Mouse (Mus musculus) heart, embryonic 16.5 days (tissue): ENCODE measurements around the gene Rbbp8nl. TPM values are rescaled to one million over a fixed set of nuclear protein-coding genes. Genes with fewer than 3 reads are reported as not detected.

Experiments
- ATAC-seq: fragments of 200-750 bp; cut with Nextera tagmentation; replicated peaks from 2 replicates; pipeline ENCODE4 v1.8.0; 2017; ENCODE audit warnings: moderate number of reproducible peaks; ENCODE audit not compliant: insufficient read depth, low FRiP score; ENCODE audit errors: extremely low read depth
- H3K27ac ChIP-seq: fragments of 300-500 bp; sonication (generic); 2 replicates; pipeline ENCODE4 v1.5.1; 2014; ENCODE audit warnings: mild to moderate bottlenecking, low read length, control low read depth, moderate library complexity
- H3K27me3 ChIP-seq: fragments of 300-500 bp; sonication (generic); 2 replicates; pipeline ENCODE4 v1.6.1; 2014; ENCODE audit warnings: low read length, mixed read lengths; ENCODE audit not compliant: control insufficient read depth, insufficient read depth
- H3K36me3 ChIP-seq: fragments of 300-500 bp; sonication (generic); 2 replicates; pipeline ENCODE4 v1.6.1; 2014; ENCODE audit not compliant: control insufficient read depth, insufficient read depth
- H3K4me1 ChIP-seq: fragments of 300-500 bp; sonication (generic); 2 replicates; pipeline ENCODE4 v1.6.1; 2014; ENCODE audit warnings: low read length, mixed read lengths; ENCODE audit not compliant: control insufficient read depth, insufficient read depth
- H3K4me2 ChIP-seq: fragments of 300-500 bp; sonication (generic); 2 replicates; pipeline ENCODE4 v1.6.1; 2014; ENCODE audit warnings: low read depth, mild to moderate bottlenecking, control low read depth, low read length
- H3K4me3 ChIP-seq: fragments of 300-500 bp; sonication (generic); 2 replicates; pipeline ENCODE4 v1.5.1; 2014; ENCODE audit warnings: mild to moderate bottlenecking, control low read depth, low read length
- H3K9ac ChIP-seq: fragments of 300-500 bp; sonication (generic); 2 replicates; pipeline ENCODE4 v1.6.1; 2014; ENCODE audit warnings: low read length, control low read depth
- H3K9me3 ChIP-seq: fragments of 300-500 bp; sonication (generic); replicated peaks from 2 replicates; pipeline ENCODE4 v1.6.1; 2016; ENCODE audit warnings: low read length; ENCODE audit not compliant: control insufficient read depth
- WGBS: fragments of 180-500 bp; shearing (Covaris S2); extraction: QIAGEN DNeasy Blood & Tissue Kit; methylation state at CpG from one replicate; pipeline ENCODE4 v1.1.7; 2014; 5-methylcytosine and 5-hydroxymethylcytosine counted together
- polyA plus RNA-seq: library from polyadenylated mRNA; unstranded; fragments of >200 nt; fragmentation: Nextera tagmentation; extraction: Ambion mirVana; gene quantifications from 2 replicates; pipeline ENCODE4 v1.2.1, GENCODE M21; 2015

The Rbbp8nl gene
- polyA plus RNA-seq, result 0.05 and 0.22 TPM in 2 replicates

- H3K4me1 ChIP-seq, result peaks cover 11% of the 10 kb centered on the region; the same call in 1 of the 2 replicates
These were observed at the start of gene Rbbp8nl for GRCm38 (mm10) chr2:180289440-180290108. Gene Rbbp8nl, minus strand, starts transcription at chr2:180289879.

DNA sequence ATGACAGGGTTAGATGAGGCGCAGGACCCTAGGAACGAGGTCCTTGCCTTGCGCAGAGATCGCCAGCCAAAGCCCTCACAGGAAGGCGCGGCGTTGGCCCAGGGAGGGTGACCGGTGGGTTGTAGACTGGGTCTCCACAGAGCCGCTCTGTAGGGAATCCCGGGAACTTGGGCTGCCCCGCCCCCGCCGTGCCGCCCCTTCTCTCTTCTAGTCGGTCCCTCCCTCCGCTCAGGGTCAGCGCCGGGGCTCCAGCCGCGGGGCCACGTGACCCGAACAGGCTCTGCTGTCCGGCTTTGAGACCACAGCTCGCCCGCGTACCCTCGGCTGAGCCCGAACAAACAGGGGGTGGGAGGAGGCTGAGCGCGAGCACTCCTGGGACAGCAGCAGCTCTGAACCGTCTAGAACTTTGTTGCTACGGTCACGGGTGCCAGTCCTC is 44.9 kb upstream of the Rbbp8nl start, which contains the start of gene Gata5:
Gene Gata5, minus strand, starts transcription at position 149 of the 436 bp plus-strand sequence.
- WGBS, result 2% methylated on average over 28 of the region's 33 CpGs
- Histone ChIP-seq H3K9me3 (no peaks in the 10 kb centered on the region), H3K36me3 (no peaks in the 10 kb centered on the region), H3K27ac (peak within 1 kb of the TSS; percentile 68), H3K4me3 (peak within 1 kb of the TSS; percentile 61), H3K9ac (peak within 1 kb of the TSS; percentile 76), H3K27me3 (peaks cover 9% of the 10 kb centered on the region; the same call in 1 of the 2 replicates), H3K4me2 (peak within 1 kb of the TSS; percentile 78), H3K4me1 (peaks cover 14% of the 10 kb centered on the region)
- peak; percentile 71 for ATAC-seq

More at GRCm38 (mm10) chr2:180289440-180290108, at the start of gene Rbbp8nl:
- H3K27me3 ChIP-seq, result no peaks in the 10 kb centered on the region
- H3K4me2 ChIP-seq, result no peak within 1 kb of the TSS
- WGBS, result 55% methylated on average over 16 of the region's 16 CpGs
- no peak within 1 kb of the TSS for H3K9ac ChIP-seq
- no peaks in the 10 kb centered on the region for H3K9me3 ChIP-seq
- no peak within 1 kb of the TSS for H3K27ac ChIP-seq
- H3K4me3 ChIP-seq, result no peak within 1 kb of the TSS
- no peak for ATAC-seq
- H3K36me3 ChIP-seq, result no peaks in the 10 kb centered on the region

GRCm38 (mm10) chr2:180333778-180334550 is 44.3 kb upstream of the Rbbp8nl start:
- peak overlapping the region; percentile 61 for H3K4me3 ChIP-seq
- no peaks in the 10 kb centered on the region for H3K9me3 ChIP-seq
- peaks cover 10% of the 10 kb centered on the region for H3K4me1 ChIP-seq
- peak overlapping the region; percentile 76 for H3K9ac ChIP-seq
- no peaks in the 10 kb centered on the region for H3K36me3 ChIP-seq
- WGBS, result under 1% methylated on average over 69 of the region's 69 CpGs
- peak overlapping the region; percentile 68 for H3K27ac ChIP-seq
- ATAC-seq, result peak; percentile 20; the same call in 1 of the 2 replicates
- H3K4me2 ChIP-seq, result peak overlapping the region; percentile 78
- H3K27me3 ChIP-seq, result peaks cover 9% of the 10 kb centered on the region; the same call in 1 of the 2 replicates

DNA sequence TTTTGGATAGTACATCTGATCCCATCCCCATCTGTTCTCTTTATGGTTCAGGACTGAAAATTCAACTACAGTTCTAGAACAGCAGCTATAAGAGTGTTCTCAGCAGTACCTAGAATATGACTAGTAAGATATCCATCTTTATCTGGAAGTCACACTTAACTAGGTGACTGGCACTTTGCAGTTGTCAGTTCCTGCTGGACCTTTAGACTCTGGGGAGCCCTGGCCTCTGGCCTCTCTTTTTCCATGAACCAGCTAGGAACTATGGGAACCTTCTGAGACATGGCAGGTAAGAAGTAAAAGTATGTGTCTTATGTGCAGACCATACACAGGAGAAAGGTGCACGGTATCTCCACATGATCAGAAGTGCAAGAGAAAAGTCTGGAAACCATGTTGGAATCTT is 39.8 kb upstream of the Rbbp8nl start:
- 0 out of 2 replicates have a peak, but pooled peaks cover 3% of the 10 kb centered on the region for H3K27me3 ChIP-seq
- 84% methylated on average over 1 of the region's 1 CpGs for WGBS
- no peak overlapping the region for H3K9ac ChIP-seq
- ATAC-seq, result no peak
- H3K27ac ChIP-seq, result no peak overlapping the region
- no peaks in the 10 kb centered on the region for H3K9me3 ChIP-seq
- H3K4me3 ChIP-seq, result no peak overlapping the region
- H3K4me1 ChIP-seq, result no peaks in the 10 kb centered on the region; the same call in 1 of the 2 replicates
- no peak overlapping the region for H3K4me2 ChIP-seq
- no peaks in the 10 kb centered on the region for H3K36me3 ChIP-seq

- ATAC-seq, result peak; percentile 67; the same call in 1 of the 2 replicates
- no peak overlapping the region for H3K4me3 ChIP-seq
- H3K36me3 ChIP-seq, result no peaks in the 10 kb centered on the region
- peak overlapping the region; percentile 56 for H3K27ac ChIP-seq
- peak overlapping the region; percentile 18 for H3K4me2 ChIP-seq
- H3K9me3 ChIP-seq, result no peaks in the 10 kb centered on the region
- no peaks in the 10 kb centered on the region for H3K27me3 ChIP-seq
- 9% methylated on average over 14 of the region's 14 CpGs for WGBS
- H3K4me1 ChIP-seq, result peaks cover 22% of the 10 kb centered on the region
- no peak overlapping the region for H3K9ac ChIP-seq
These were observed 33.1 kb upstream of the Rbbp8nl start for GRCm38 (mm10) chr2:180322674-180323355.

- Histone ChIP-seq H3K4me3 (no peak overlapping the region), H3K4me2 (no peak overlapping the region), H3K36me3 (no peaks in the 10 kb centered on the region), H3K27ac (no peak overlapping the region), H3K4me1 (peaks cover 30% of the 10 kb centered on the region), H3K27me3 (no peaks in the 10 kb centered on the region), H3K9ac (no peak overlapping the region), H3K9me3 (no peaks in the 10 kb centered on the region)
- no peak for ATAC-seq
- WGBS, result 69% methylated on average over 4 of the region's 4 CpGs
These were observed 30.5 kb upstream of the Rbbp8nl start for GRCm38 (mm10) chr2:180320216-180320615.

DNA sequence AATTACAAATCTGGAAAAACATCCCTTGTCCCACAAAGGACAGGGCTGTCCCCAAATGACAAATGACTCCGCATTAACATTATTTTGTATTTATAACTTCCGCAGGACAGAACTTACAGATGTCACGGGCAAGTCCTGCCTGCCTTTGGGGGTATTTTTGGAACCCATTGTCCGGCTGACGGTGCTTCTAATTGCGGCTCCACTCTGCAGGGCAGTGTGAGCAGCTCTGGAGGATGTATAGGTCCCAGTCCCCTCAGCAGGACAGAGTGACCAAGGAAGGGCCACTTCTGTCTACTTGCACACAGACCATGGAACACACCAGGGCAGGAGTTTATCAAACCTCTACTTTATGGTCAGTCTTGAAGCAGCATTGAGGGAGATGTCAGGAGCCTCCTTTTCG is 27.9 kb upstream of the Rbbp8nl start:
- 45% methylated on average over 7 of the region's 7 CpGs for whole genome bisulfite sequencing
- no peak for ATAC-seq
- no peak overlapping the region for H3K4me2 ChIP-seq
- H3K27ac ChIP-seq, result peak overlapping the region; percentile 21; the same call in 1 of the 2 replicates
- H3K4me3 ChIP-seq, result no peak overlapping the region
- peaks cover 18% of the 10 kb centered on the region for H3K4me1 ChIP-seq
- H3K27me3 ChIP-seq, result no peaks in the 10 kb centered on the region
- H3K36me3 ChIP-seq, result no peaks in the 10 kb centered on the region
- H3K9ac ChIP-seq, result peak overlapping the region; percentile 50
- no peaks in the 10 kb centered on the region for H3K9me3 ChIP-seq

GRCm38 (mm10) chr2:180314292-180314691 is 24.6 kb upstream of the Rbbp8nl start:
- 80% methylated on average over 2 of the region's 2 CpGs for WGBS
- Histone ChIP-seq H3K4me1 (peaks cover 25% of the 10 kb centered on the region), H3K36me3 (no peaks in the 10 kb centered on the region), H3K27ac (no peak overlapping the region), H3K4me3 (no peak overlapping the region), H3K27me3 (no peaks in the 10 kb centered on the region), H3K9ac (no peak overlapping the region), H3K4me2 (no peak overlapping the region), H3K9me3 (no peaks in the 10 kb centered on the region)
- ATAC-seq, result no peak
